Mouse (Mus musculus) left cerebral cortex, postnatal 4 days (tissue): ENCODE data around the gene Ppp1r18. TPM values are rescaled to one million over a fixed set of nuclear protein-coding genes. Genes with fewer than 3 reads are reported as not detected.

Source experiments
- microRNA-seq: library from miRNA; unstranded; fragments of <30 nt; microRNA quantifications from one replicate; pipeline ENCODE4 v1.2.0, GENCODE M21; 2022
- total RNA-seq, 2 experiments: library from RNA; stranded (reverse); gene quantifications; 2 replicates each; pipeline ENCODE4 v1.2.3; 2021

The Ppp1r18 gene
- total RNA-seq, 2 experiments from 2014 or later: 43.3 to 52.7 TPM

Small RNA genes within 50 kb of the gene (microRNA-seq; reads per million reads assigned to microRNA genes)
- gene Gm28033 (2.4 reads per million), gene Mir1894 (not detected)

Other genes starting within 250 kb of the Ppp1r18 start
- not detected for gene Gm9573, start 239.0 kb upstream of the Ppp1r18 start, total RNA-seq
- gene Mucl3, start 221.9 kb upstream of the Ppp1r18 start, total RNA-seq: not detected
- gene Vars2, start 198.0 kb upstream of the Ppp1r18 start, total RNA-seq: 10 to 100 TPM; 51.5 to 53.3 TPM
- gene Gtf2h4, start 191.9 kb upstream of the Ppp1r18 start, total RNA-seq: 10 to 100 TPM; 29.1 to 31.8 TPM
- 10 to 100 TPM; 42.6 to 50.1 TPM for gene Ddr1, start 161.0 kb upstream of the Ppp1r18 start, total RNA-seq
- 1 to 10 TPM; 4.8 to 5.1 TPM for gene Ier3, start 43.9 kb upstream of the Ppp1r18 start, total RNA-seq
- gene Flot1, start 42.4 kb upstream of the Ppp1r18 start, total RNA-seq: 100 to 1,000 TPM; 113 TPM
- gene Tubb5, start 27.3 kb upstream of the Ppp1r18 start, total RNA-seq: 1,000 to 10,000 TPM; 2,525 to 2,580 TPM
- 10 to 100 TPM; 30.1 to 30.4 TPM for gene Mdc1, start 24.1 kb upstream of the Ppp1r18 start, total RNA-seq
- gene Nrm, start 4.3 kb upstream of the Ppp1r18 start, total RNA-seq: 1 to 10 TPM; 6.1 to 7.0 TPM
- 10 to 100 TPM; 37.4 to 38.8 TPM for gene Dhx16, start 14.2 kb downstream of the Ppp1r18 start, total RNA-seq
- 10 to 100 TPM; 59.8 to 69.2 TPM for gene 2310061I04Rik, start 31.8 kb downstream of the Ppp1r18 start, total RNA-seq
- gene Atat1, start 44.5 kb downstream of the Ppp1r18 start, total RNA-seq: 100 to 1,000 TPM; 285 to 292 TPM
- gene Mrps18b, start 50.8 kb downstream of the Ppp1r18 start, total RNA-seq: 10 to 100 TPM; 45.9 to 47.4 TPM
- gene Ppp1r10, start 50.8 kb downstream of the Ppp1r18 start, total RNA-seq: 10 to 100 TPM; 75.1 to 76.5 TPM
- gene Abcf1, start 104.2 kb downstream of the Ppp1r18 start, total RNA-seq: 10 to 100 TPM; 95.0 to 97.0 TPM
- 100 to 1,000 TPM in 1 of 2 experiments, 10 to 100 TPM in 1; 98.2 to 107 TPM for gene Gnl1, start 114.3 kb downstream of the Ppp1r18 start, total RNA-seq
- 10 to 100 TPM; 82.0 to 84.5 TPM for gene Prr3, start 114.6 kb downstream of the Ppp1r18 start, total RNA-seq
- under 1 TPM; 0.26 to 0.28 TPM for gene H2-T24, start 155.0 kb downstream of the Ppp1r18 start, total RNA-seq
- gene H2-T23, start 167.3 kb downstream of the Ppp1r18 start, total RNA-seq: 1 to 10 TPM; 2.4 to 3.0 TPM
- 1 to 10 TPM; 3.5 to 4.1 TPM for gene H2-T22, start 177.2 kb downstream of the Ppp1r18 start, total RNA-seq
- not detected for gene Gm6034, start 177.4 kb downstream of the Ppp1r18 start, total RNA-seq
- gene Gm11127, start 192.8 kb downstream of the Ppp1r18 start, total RNA-seq: not detected